Mouse (Mus musculus): Measurements from ENCODE around the gene Medag.

Gene Medag

GRCm38 (mm10) chr5:149411509-149412193 lies at the start of gene Medag:
TSS of gene Medag (plus strand) at chr5:149411749.
- DNase-seq (ENCODE audit: inconsistent ontology term): peak; percentile 84

GRCm38 (mm10) chr5:149362626-149363025 lies 48.9 kb upstream of the Medag start:
- no peak for DNase-seq (ENCODE audit: inconsistent ontology term)

- no peak for DNase-seq (ENCODE audit: inconsistent ontology term)
Measured at GRCm38 (mm10) chr5:149363903-149364755, 47.4 kb upstream of the Medag start.

- no peak for DNase-seq (ENCODE audit: inconsistent ontology term)
Measured at GRCm38 (mm10) chr5:149367011-149367410, 44.5 kb upstream of the Medag start.

GRCm38 (mm10) chr5:149367544-149368466 lies 43.7 kb upstream of the Medag start:
- peak; percentile 56 for DNase-seq (ENCODE audit: inconsistent ontology term)

- no peak for DNase-seq (ENCODE audit: inconsistent ontology term)
Measured at GRCm38 (mm10) chr5:149368575-149369312, 42.8 kb upstream of the Medag start.

- no peak for DNase-seq (ENCODE audit: inconsistent ontology term)
Measured at GRCm38 (mm10) chr5:149369373-149370035, 42.0 kb upstream of the Medag start.

- DNase-seq (ENCODE audit: inconsistent ontology term): no peak
Measured at GRCm38 (mm10) chr5:149372018-149372417, 39.5 kb upstream of the Medag start.

GRCm38 (mm10) chr5:149373224-149373623 lies 38.3 kb upstream of the Medag start:
- DNase-seq (ENCODE audit: inconsistent ontology term): no peak

- DNase-seq (ENCODE audit: inconsistent ontology term): no peak
Measured at GRCm38 (mm10) chr5:149374026-149374425, 37.5 kb upstream of the Medag start.

GRCm38 (mm10) chr5:149375074-149375888 lies 36.3 kb upstream of the Medag start:
- DNase-seq (ENCODE audit: inconsistent ontology term): no peak

GRCm38 (mm10) chr5:149375889-149376212 lies 35.7 kb upstream of the Medag start:
- peak; percentile 67 for DNase-seq (ENCODE audit: inconsistent ontology term)

- DNase-seq (ENCODE audit: inconsistent ontology term): no peak
Measured at GRCm38 (mm10) chr5:149376367-149376766, 35.2 kb upstream of the Medag start.

- peak; percentile 86 for DNase-seq (ENCODE audit: inconsistent ontology term)
Measured at GRCm38 (mm10) chr5:149377253-149377652, 34.3 kb upstream of the Medag start.

- DNase-seq (ENCODE audit: inconsistent ontology term): no peak
Measured at GRCm38 (mm10) chr5:149378566-149378965, 33.0 kb upstream of the Medag start.

GRCm38 (mm10) chr5:149379131-149379784 lies 32.3 kb upstream of the Medag start:
- no peak for DNase-seq (ENCODE audit: inconsistent ontology term)

GRCm38 (mm10) chr5:149379861-149380260 lies 31.7 kb upstream of the Medag start:
- DNase-seq (ENCODE audit: inconsistent ontology term): no peak

- no peak for DNase-seq (ENCODE audit: inconsistent ontology term)
Measured at GRCm38 (mm10) chr5:149380388-149380916, 31.1 kb upstream of the Medag start.

GRCm38 (mm10) chr5:149381948-149382347 lies 29.6 kb upstream of the Medag start:
- no peak for DNase-seq (ENCODE audit: inconsistent ontology term)

Measured in Muller cell, postnatal 12 days (primary cell).